Mouse (Mus musculus) heart, postnatal 0 days (tissue): ENCODE data around the gene Ncmap. TPM values are rescaled to one million over a fixed set of nuclear protein-coding genes. Genes with fewer than 3 reads are reported as not detected.

ENCODE experiments used
- ATAC-seq: fragments of 200-750 bp; cut with Nextera tagmentation; 2 replicates; pipeline ENCODE4 v1.8.0; 2017; ENCODE audit warnings: low read depth, moderate number of reproducible peaks, moderate library complexity; ENCODE audit not compliant: insufficient read depth
- DNase-seq: peaks from one replicate; pipeline ENCODE4 v3.0.0-alpha.2; 2016; ENCODE audit warnings: low spot score
- H3K27ac ChIP-seq: fragments of 300-500 bp; sonication (generic); 2 replicates; pipeline ENCODE4 v1.5.1; 2014; ENCODE audit warnings: low read depth, mild to moderate bottlenecking
- H3K27me3 ChIP-seq: fragments of 300-500 bp; sonication (generic); 2 replicates; pipeline ENCODE4 v1.6.1; 2014; ENCODE audit warnings: low read length, mixed read lengths; ENCODE audit not compliant: control insufficient read depth, insufficient read depth
- H3K36me3 ChIP-seq: fragments of 300-500 bp; sonication (generic); replicated peaks from 2 replicates; pipeline ENCODE4 v1.6.1; 2014; ENCODE audit warnings: low read length, mixed read lengths; ENCODE audit not compliant: control insufficient read depth, insufficient read depth
- H3K4me1 ChIP-seq: fragments of 300-500 bp; sonication (generic); 2 replicates; pipeline ENCODE4 v1.6.1; 2014; ENCODE audit warnings: antibody characterized with exemption; ENCODE audit not compliant: control insufficient read depth, insufficient read depth
- H3K4me2 ChIP-seq: fragments of 300-500 bp; sonication (generic); 2 replicates; pipeline ENCODE4 v1.6.1; 2014; ENCODE audit warnings: low read depth, mild to moderate bottlenecking, low read length, moderate library complexity
- H3K4me3 ChIP-seq: fragments of 300-500 bp; sonication (generic); 2 replicates; pipeline ENCODE4 v1.5.1; 2014; ENCODE audit warnings: low read depth, low read length
- H3K9ac ChIP-seq: fragments of 300-500 bp; sonication (generic); replicated peaks from 2 replicates; pipeline ENCODE4 v1.6.1; 2014; ENCODE audit warnings: low read depth, low read length, mixed read lengths
- H3K9me3 ChIP-seq: fragments of 300-500 bp; sonication (generic); replicated peaks from 2 replicates; pipeline ENCODE4 v1.6.1; 2016; ENCODE audit warnings: low read length; ENCODE audit not compliant: control insufficient read depth
- CTCF ChIP-seq: IDR thresholded peaks from 2 replicates; pipeline ENCODE4 v1.5.1; 2016; ENCODE audit warnings: antibody characterized with exemption, control low read depth, low read depth
- EP300 ChIP-seq: IDR thresholded peaks from 2 replicates; pipeline ENCODE4 v1.6.1; 2016; ENCODE audit warnings: antibody characterized with exemption, low read depth
- WGBS: fragments of 180-500 bp; shearing (Covaris S2); extraction: QIAGEN DNeasy Blood & Tissue Kit; methylation state at CpG from one replicate; pipeline ENCODE4 v1.1.7; 2014; 5-methylcytosine and 5-hydroxymethylcytosine counted together
- polyA plus RNA-seq: library from polyadenylated mRNA; unstranded; fragments of >200 nt; fragmentation: Nextera tagmentation; extraction: Ambion mirVana; gene quantifications from 2 replicates; pipeline ENCODE4 v1.2.1, GENCODE M21; 2015
- total RNA-seq: library from RNA; depleted of rRNA; stranded (reverse); fragments of >200 nt; gene quantifications from 2 replicates; pipeline ENCODE4 v1.2.3, GENCODE M21; 2014; ENCODE audit warnings: low replicate concordance

The Ncmap gene
- total and polyA plus RNA-seq, 2 experiments from 2014 or later = 0.16 TPM; not detected in 1

GRCm38 (mm10) chr4:135352326-135353065 is 45.5 kb downstream of the Ncmap start:
- peak overlapping the region; percentile 99 for H3K9ac ChIP-seq
- H3K4me3 ChIP-seq = peak overlapping the region; percentile 87
- TF ChIP-seq EP300 = no peak; the same call in 1 of the 2 replicates
- TF ChIP-seq CTCF = no peak
- DNase-seq (peak; percentile 28), ATAC-seq (peak; percentile 42)
- H3K27ac ChIP-seq = peak overlapping the region; percentile 88
- H3K27me3 ChIP-seq = no peaks in the 10 kb centered on the region
- H3K9me3 ChIP-seq = no peaks in the 10 kb centered on the region
- H3K4me2 ChIP-seq = peak overlapping the region; percentile 70
- peaks cover 16% of the 10 kb centered on the region; the same call in 1 of the 2 replicates for H3K4me1 ChIP-seq
- 0% methylated on average over 56 of the region's 67 CpGs for WGBS
- H3K36me3 ChIP-seq = peaks cover 6% of the 10 kb centered on the region

GRCm38 (mm10) chr4:135337376-135337942 is 60.6 kb downstream of the Ncmap start:
- H3K4me2 ChIP-seq = no peak overlapping the region
- 81% methylated on average over 14 of the region's 14 CpGs for WGBS
- TF ChIP-seq CTCF (no peak), EP300 (no peak)
- H3K27me3 ChIP-seq = no peaks in the 10 kb centered on the region
- peaks cover 99% of the 10 kb centered on the region for H3K36me3 ChIP-seq
- H3K4me1 ChIP-seq = no peaks in the 10 kb centered on the region
- DNase-seq = no peak
- H3K4me3 ChIP-seq = no peak overlapping the region
- no peaks in the 10 kb centered on the region for H3K9me3 ChIP-seq
- no peak for ATAC-seq
- H3K9ac ChIP-seq = no peak overlapping the region
- no peak overlapping the region for H3K27ac ChIP-seq

- Histone ChIP-seq H3K4me3 (no peak overlapping the region), H3K27me3 (no peaks in the 10 kb centered on the region), H3K36me3 (peaks cover 99% of the 10 kb centered on the region), H3K9me3 (no peaks in the 10 kb centered on the region), H3K4me2 (no peak overlapping the region), H3K4me1 (no peaks in the 10 kb centered on the region), H3K9ac (no peak overlapping the region), H3K27ac (no peak overlapping the region)
- TF ChIP-seq EP300 (no peak), CTCF (no peak)
- WGBS = 86% methylated on average over 3 of the region's 3 CpGs
- ATAC-seq = no peak
- no peak for DNase-seq
Observed at GRCm38 (mm10) chr4:135336023-135336357, 62.0 kb downstream of the Ncmap start.

GRCm38 (mm10) chr4:135335327-135336022 is 62.6 kb downstream of the Ncmap start:
- 90% methylated on average over 9 of the region's 9 CpGs for WGBS
- ATAC-seq (no peak), DNase-seq (no peak)
- no peak for TF ChIP-seq EP300
- no peak for TF ChIP-seq CTCF
- Histone ChIP-seq H3K4me1 (no peaks in the 10 kb centered on the region), H3K36me3 (peaks cover 98% of the 10 kb centered on the region), H3K27ac (no peak overlapping the region), H3K9me3 (no peaks in the 10 kb centered on the region), H3K9ac (no peak overlapping the region), H3K27me3 (no peaks in the 10 kb centered on the region), H3K4me2 (no peak overlapping the region), H3K4me3 (no peak overlapping the region)

- no peak for DNase-seq
- no peak for ATAC-seq
- WGBS = 86% methylated on average over 3 of the region's 3 CpGs
- TF ChIP-seq EP300 (no peak), CTCF (no peak)
- Histone ChIP-seq H3K27me3 (no peaks in the 10 kb centered on the region), H3K4me1 (no peaks in the 10 kb centered on the region), H3K9me3 (no peaks in the 10 kb centered on the region), H3K4me3 (no peak overlapping the region), H3K9ac (no peak overlapping the region), H3K36me3 (peaks cover 96% of the 10 kb centered on the region), H3K4me2 (no peak overlapping the region), H3K27ac (no peak overlapping the region)
Observed at GRCm38 (mm10) chr4:135326469-135326868, 71.6 kb downstream of the Ncmap start.
